Mouse (Mus musculus): ENCODE measurements at regions not wholly inside any gene's neighbourhood (a gene's known extent, or its start where the extent isn't known, plus 50 kb on each side); places are given as distances from the start of the nearest gene placed in this dataset.

- TF ChIP-seq POLR2A (IDR thresholded peaks at IDR 0.05; ENCODE audit: insufficient read depth, low read depth, low read length): no peak
- TF ChIP-seq CTCF (IDR thresholded peaks at IDR 0.05; ENCODE audit: insufficient read depth, low read depth, low read length): no peak
These were observed 94.8 kb upstream of the Podxl start for GRCm38 (mm10) chr6:31658447-31659199.

Measured in olfactory bulb, adult 2 months (tissue).